Mouse (Mus musculus) neural tube, embryonic 14.5 days (tissue): ENCODE measurements around the gene R3hdm2. TPM values are rescaled to one million over a fixed set of nuclear protein-coding genes. Genes with fewer than 3 reads are reported as not detected.

Source experiments
- ATAC-seq: fragments of 200-750 bp; cut with Nextera tagmentation; 2 replicates; pipeline ENCODE4 v1.8.0; 2017; ENCODE audit warnings: low read depth, mild to moderate bottlenecking, moderate TSS enrichment, moderate library complexity
- H3K27ac ChIP-seq: fragments of 300-500 bp; sonication (generic); 2 replicates; pipeline ENCODE4 v1.5.1; 2014; ENCODE audit warnings: low read depth, mild to moderate bottlenecking, control low read depth, low read length, moderate library complexity, mixed read lengths
- H3K27me3 ChIP-seq: fragments of 300-500 bp; sonication (generic); 2 replicates; pipeline ENCODE4 v1.6.1; 2014; ENCODE audit warnings: low read length; ENCODE audit not compliant: control insufficient read depth, insufficient read depth
- H3K36me3 ChIP-seq: fragments of 300-500 bp; sonication (generic); 2 replicates; pipeline ENCODE4 v1.6.1; 2014; ENCODE audit warnings: low read length, mixed read lengths; ENCODE audit not compliant: control insufficient read depth, insufficient read depth
- H3K4me1 ChIP-seq: fragments of 300-500 bp; sonication (generic); 2 replicates; pipeline ENCODE4 v1.6.1; 2014; ENCODE audit warnings: low read length; ENCODE audit not compliant: control insufficient read depth, insufficient read depth
- H3K4me2 ChIP-seq: fragments of 300-500 bp; sonication (generic); 2 replicates; pipeline ENCODE4 v1.6.1; 2014; ENCODE audit warnings: mild to moderate bottlenecking, low read depth, low read length, control low read depth
- H3K4me3 ChIP-seq: fragments of 300-500 bp; sonication (generic); 2 replicates; pipeline ENCODE4 v1.5.1; 2014; ENCODE audit warnings: low read depth, low read length, control low read depth, mixed read lengths
- H3K9ac ChIP-seq: fragments of 300-500 bp; sonication (generic); replicated peaks from 2 replicates; pipeline ENCODE4 v1.6.1; 2014; ENCODE audit warnings: low read depth, mild to moderate bottlenecking, control low read depth, low read length, mixed read lengths
- H3K9me3 ChIP-seq: fragments of 300-500 bp; sonication (generic); 2 replicates; pipeline ENCODE4 v1.6.1; 2016; ENCODE audit warnings: low read length; ENCODE audit not compliant: control insufficient read depth
- WGBS: fragments of 180-500 bp; shearing (Covaris S2); extraction: QIAGEN DNeasy Blood & Tissue Kit; methylation state at CpG from one replicate; pipeline ENCODE4 v1.1.7; 2014; 5-methylcytosine and 5-hydroxymethylcytosine counted together
- polyA plus RNA-seq: library from polyadenylated mRNA; unstranded; fragments of >200 nt; fragmentation: Nextera tagmentation; extraction: Ambion mirVana; gene quantifications from 2 replicates; pipeline ENCODE4 v1.2.1, GENCODE M21; 2014

The R3hdm2 gene
- polyA plus RNA-seq, 1 experiment from 2014 or later, result 36.2 TPM

- Histone ChIP-seq H3K9ac (peak overlapping the region; percentile 57), H3K4me3 (peak overlapping the region; percentile 32), H3K4me1 (peaks cover 58% of the 10 kb centered on the region), H3K36me3 (no peaks in the 10 kb centered on the region), H3K27ac (peak overlapping the region; percentile 99), H3K27me3 (no peaks in the 10 kb centered on the region), H3K4me2 (peak overlapping the region; percentile 63), H3K9me3 (no peaks in the 10 kb centered on the region)
- WGBS, result under 1% methylated on average over 35 of the region's 35 CpGs
- ATAC-seq, result peak; percentile 72
These were observed 129.1 kb downstream of the R3hdm2 start for GRCm38 (mm10) chr10:127509051-127509836.

GRCm38 (mm10) chr10:127509837-127510701 lies 129.9 kb downstream of the R3hdm2 start:
- H3K4me1 ChIP-seq, result peaks cover 58% of the 10 kb centered on the region
- no peaks in the 10 kb centered on the region for H3K9me3 ChIP-seq
- H3K4me2 ChIP-seq, result peak overlapping the region; percentile 63
- peak overlapping the region; percentile 57 for H3K9ac ChIP-seq
- peak overlapping the region; percentile 99 for H3K27ac ChIP-seq
- H3K4me3 ChIP-seq, result peak overlapping the region; percentile 32; the same call in 1 of the 2 replicates
- H3K27me3 ChIP-seq, result no peaks in the 10 kb centered on the region
- ATAC-seq, result peak; percentile 9; the same call in 1 of the 2 replicates
- WGBS, result 5% methylated on average over 17 of the region's 17 CpGs
- no peaks in the 10 kb centered on the region for H3K36me3 ChIP-seq

GRCm38 (mm10) chr10:127510895-127511617 lies 130.9 kb downstream of the R3hdm2 start:
- H3K9me3 ChIP-seq, result no peaks in the 10 kb centered on the region
- peak overlapping the region; percentile 80 for H3K9ac ChIP-seq
- no peaks in the 10 kb centered on the region for H3K36me3 ChIP-seq
- H3K4me3 ChIP-seq, result peak overlapping the region; percentile 34
- ATAC-seq, result no peak
- H3K27me3 ChIP-seq, result no peaks in the 10 kb centered on the region
- peaks cover 58% of the 10 kb centered on the region for H3K4me1 ChIP-seq
- H3K27ac ChIP-seq, result peak overlapping the region; percentile 99
- WGBS, result 5% methylated on average over 11 of the region's 11 CpGs
- peak overlapping the region; percentile 90 for H3K4me2 ChIP-seq

GRCm38 (mm10) chr10:127511634-127512306 lies 131.6 kb downstream of the R3hdm2 start:
- Histone ChIP-seq H3K36me3 (no peaks in the 10 kb centered on the region), H3K9ac (peak overlapping the region; percentile 80), H3K27ac (peak overlapping the region; percentile 99), H3K4me2 (peak overlapping the region; percentile 90), H3K27me3 (no peaks in the 10 kb centered on the region), H3K4me3 (peak overlapping the region; percentile 34), H3K9me3 (no peaks in the 10 kb centered on the region), H3K4me1 (peaks cover 62% of the 10 kb centered on the region)
- peak; percentile 6; the same call in 1 of the 2 replicates for ATAC-seq
- WGBS, result under 1% methylated on average over 44 of the region's 46 CpGs

GRCm38 (mm10) chr10:127512307-127512666 lies 132.2 kb downstream of the R3hdm2 start:
- ATAC-seq, result no peak; the same call in 1 of the 2 replicates
- Histone ChIP-seq H3K4me3 (peak overlapping the region; percentile 34), H3K4me1 (peaks cover 67% of the 10 kb centered on the region), H3K9ac (peak overlapping the region; percentile 80), H3K9me3 (no peaks in the 10 kb centered on the region), H3K4me2 (peak overlapping the region; percentile 90), H3K27me3 (no peaks in the 10 kb centered on the region), H3K27ac (peak overlapping the region; percentile 99), H3K36me3 (no peaks in the 10 kb centered on the region)
- WGBS, result 1% methylated on average over 7 of the region's 7 CpGs

- Histone ChIP-seq H3K9me3 (no peaks in the 10 kb centered on the region), H3K4me3 (peak overlapping the region; percentile 34; the same call in 1 of the 2 replicates), H3K27ac (peak overlapping the region; percentile 99), H3K4me1 (peaks cover 67% of the 10 kb centered on the region), H3K4me2 (peak overlapping the region; percentile 90; the same call in 1 of the 2 replicates), H3K27me3 (no peaks in the 10 kb centered on the region), H3K36me3 (no peaks in the 10 kb centered on the region), H3K9ac (peak overlapping the region; percentile 28; the same call in 1 of the 2 replicates)
- under 1% methylated on average over 27 of the region's 27 CpGs for WGBS
- peak; percentile 17; the same call in 1 of the 2 replicates for ATAC-seq
These were observed 132.7 kb downstream of the R3hdm2 start for GRCm38 (mm10) chr10:127512813-127513212.

- under 1% methylated on average over 16 of the region's 16 CpGs for WGBS
- H3K9ac ChIP-seq, result peak overlapping the region; percentile 28; the same call in 1 of the 2 replicates
- H3K27me3 ChIP-seq, result no peaks in the 10 kb centered on the region
These were observed 133.5 kb downstream of the R3hdm2 start for GRCm38 (mm10) chr10:127513501-127514091.

More at GRCm38 (mm10) chr10:127513501-127514091, 133.5 kb downstream of the R3hdm2 start:
- no peak for ATAC-seq
- peak overlapping the region; percentile 90; the same call in 1 of the 2 replicates for H3K4me2 ChIP-seq
- H3K36me3 ChIP-seq, result no peaks in the 10 kb centered on the region
- no peaks in the 10 kb centered on the region for H3K9me3 ChIP-seq
- H3K4me3 ChIP-seq, result no peak overlapping the region
- peaks cover 60% of the 10 kb centered on the region for H3K4me1 ChIP-seq
- peak overlapping the region; percentile 99; the same call in 1 of the 2 replicates for H3K27ac ChIP-seq
